Mouse (Mus musculus): ENCODE measurements around the gene Olfr20.
"Not testable (repeated sequence)": the region's sequence is repeated elsewhere in the genome, so short reads cannot be mapped to it uniquely, and the experiment has no call there.

Gene Olfr20

GRCm38 (mm10) chr11:73350483-73350882 is at the start of gene Olfr20:
TSS of gene Olfr20 (plus strand) at chr11:73350783.
- no peak for DNase-seq (ENCODE audit: low spot score)

GRCm38 (mm10) chr11:73303123-73303522 is 47.5 kb upstream of the Olfr20 start:
- DNase-seq (ENCODE audit: low spot score) = no peak

DNA sequence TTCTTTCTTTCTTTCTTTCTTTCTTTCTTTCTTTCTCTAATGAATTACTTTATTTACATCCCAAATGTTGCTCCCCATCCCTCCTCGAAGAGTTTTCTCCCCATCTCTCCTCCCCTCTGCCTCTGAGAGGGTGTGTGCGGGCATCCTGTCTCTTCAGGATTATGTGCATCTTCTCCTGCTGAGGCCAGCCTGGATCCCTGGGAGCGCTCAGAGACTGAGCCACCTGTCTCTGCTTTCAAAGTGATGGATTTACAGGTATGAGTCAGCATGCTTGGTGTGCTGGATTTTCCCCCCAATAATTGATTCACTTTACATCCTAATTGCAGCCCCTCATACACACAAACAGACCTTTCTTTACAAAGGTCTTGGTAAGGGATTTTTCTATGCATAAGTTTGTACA is 34.6 kb upstream of the Olfr20 start:
- DNase-seq (ENCODE audit: low spot score) = no peak

DNA sequence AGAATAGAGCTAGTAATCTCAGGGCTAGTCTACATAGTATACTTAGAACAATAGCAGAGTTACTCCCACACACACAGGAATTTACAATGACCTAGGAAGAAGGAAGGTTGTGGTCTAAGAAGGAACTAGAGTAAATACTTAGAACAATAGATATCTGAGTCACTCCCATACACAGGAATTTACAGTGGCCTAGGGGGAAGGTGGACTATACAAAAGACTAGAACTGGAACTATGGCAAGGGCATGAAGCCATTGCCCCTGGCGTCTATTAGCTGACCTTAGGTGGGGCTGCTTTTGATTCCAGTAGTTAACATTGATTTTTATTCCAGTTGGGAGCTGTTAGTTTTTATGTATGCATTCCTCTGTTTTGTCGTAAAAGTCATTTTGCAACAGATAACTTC is 32.0 kb upstream of the Olfr20 start:
- DNase-seq (ENCODE audit: low spot score) = not testable (repeated sequence)

DNA sequence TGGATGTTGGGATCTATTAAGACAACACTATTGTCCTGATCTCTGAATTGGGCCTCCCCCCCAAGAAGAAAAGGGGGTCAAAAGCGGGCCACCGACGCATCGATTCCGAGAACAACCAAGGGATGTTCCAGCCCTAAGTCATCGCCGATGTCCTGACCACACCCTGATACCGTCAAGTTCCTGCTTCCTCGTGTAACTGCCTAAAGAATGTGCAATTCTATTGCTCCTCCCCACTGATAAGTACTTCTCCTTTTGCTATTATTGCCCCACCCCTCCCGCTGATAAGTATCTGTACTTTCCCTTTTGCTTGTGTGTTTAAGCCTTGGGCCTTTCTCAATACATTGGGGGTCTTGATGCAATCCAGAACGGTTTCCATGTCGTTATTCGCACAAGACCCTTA is 29.5 kb upstream of the Olfr20 start:
- DNase-seq (ENCODE audit: low spot score) = not testable (repeated sequence)

GRCm38 (mm10) chr11:73323906-73324830 is 26.4 kb upstream of the Olfr20 start:
- DNase-seq (ENCODE audit: low spot score) = no peak

DNA sequence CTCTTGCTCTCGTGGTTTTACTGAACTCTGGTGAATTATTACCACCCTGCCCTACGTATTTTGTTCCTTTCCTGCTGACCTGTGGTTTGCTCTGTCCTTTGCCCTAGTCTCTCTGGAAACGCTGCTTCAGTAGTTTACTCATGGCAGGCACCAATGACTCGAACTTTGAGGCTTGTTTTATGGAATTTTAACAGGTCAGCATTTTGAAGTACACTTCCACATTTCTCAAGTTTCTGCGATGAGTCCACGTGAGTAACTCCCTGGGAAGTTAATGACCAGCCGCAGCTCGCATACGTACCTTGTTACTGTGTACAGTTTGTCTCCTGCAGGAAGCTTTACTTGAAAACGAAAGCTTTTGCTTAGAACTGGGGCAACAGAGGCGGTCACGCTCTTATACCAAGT is 24.1 kb upstream of the Olfr20 start:
- peak; percentile 20 for DNase-seq (ENCODE audit: low spot score)

DNA sequence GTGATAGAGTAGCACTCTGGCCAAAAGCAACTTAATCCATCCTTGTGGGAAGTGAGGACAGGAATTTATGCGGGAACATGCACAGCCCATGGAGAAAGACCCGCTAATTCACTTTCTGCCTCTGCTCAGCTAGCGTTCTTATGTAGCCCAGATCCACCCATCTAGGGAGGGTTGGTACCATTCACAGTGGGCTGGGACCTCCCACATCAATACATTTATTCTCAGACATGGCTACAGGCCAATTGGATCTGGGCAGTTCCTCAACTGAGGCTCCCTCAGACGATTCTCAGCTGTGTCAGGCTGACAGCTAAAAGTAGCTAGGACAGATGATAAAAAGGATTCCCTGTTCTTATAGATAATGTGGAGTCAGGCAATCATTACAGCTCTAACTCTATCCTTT is 23.2 kb upstream of the Olfr20 start:
- DNase-seq (ENCODE audit: low spot score) = no peak

GRCm38 (mm10) chr11:73329442-73329841 is 21.1 kb upstream of the Olfr20 start, which contains the start of the genes Aspa, Gm49340 and Spata22:
TSS of gene Aspa (minus strand) at chr11:73329596.
TSS of gene Gm49340 (plus strand) at chr11:73329741.
TSS of gene Spata22 (plus strand) at chr11:73329741.
- no peak for DNase-seq (ENCODE audit: low spot score)

- DNase-seq (ENCODE audit: low spot score) = no peak
Observed at GRCm38 (mm10) chr11:73333357-73333756, 17.2 kb upstream of the Olfr20 start.

DNA sequence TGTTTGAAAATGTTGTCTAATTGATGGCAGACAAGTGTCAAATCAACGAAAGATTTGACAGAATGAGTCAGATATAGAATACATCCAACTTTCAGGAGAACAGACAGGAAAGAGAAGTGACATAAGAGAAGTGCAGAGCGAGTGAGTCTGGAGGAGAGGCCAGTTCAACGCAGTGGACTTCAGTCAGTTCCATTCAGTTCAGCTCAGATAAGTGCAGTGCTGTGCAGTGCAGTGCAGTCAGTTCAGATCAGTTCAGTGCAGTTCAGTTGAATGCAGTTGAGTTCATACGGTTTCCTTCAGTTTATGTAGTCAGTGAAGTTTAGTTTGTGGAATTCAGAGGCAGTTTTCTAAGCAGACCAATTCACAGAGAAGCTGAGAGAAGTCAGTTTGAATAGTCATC is 13.7 kb upstream of the Olfr20 start:
- no peak for DNase-seq (ENCODE audit: low spot score)

DNA sequence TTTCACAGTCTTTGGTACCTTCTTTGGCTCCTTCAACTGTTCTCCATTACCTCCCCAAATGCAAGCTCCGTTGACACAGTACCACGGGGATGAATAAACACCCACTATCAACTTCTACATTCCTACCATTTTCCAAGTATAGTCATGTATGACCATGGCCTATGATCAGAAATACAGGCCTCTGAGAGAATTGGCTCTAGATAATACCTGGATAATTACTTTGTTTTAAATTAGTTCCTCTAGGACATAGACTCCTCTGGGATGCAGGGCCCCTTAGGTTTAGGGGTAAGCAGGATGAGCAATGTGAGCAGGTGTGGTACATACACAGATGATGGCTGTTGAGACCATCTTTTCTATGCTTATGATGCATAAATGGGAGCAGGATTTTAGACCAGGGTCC is 20.4 kb downstream of the Olfr20 start, which contains the start of gene Olfr376:
TSS of gene Olfr376 (plus strand) at position 301 of the 400 bp plus-strand sequence.
- DNase-seq (ENCODE audit: low spot score) = no peak

- DNase-seq (ENCODE audit: low spot score) = no peak
Observed at GRCm38 (mm10) chr11:73395374-73395773, 44.8 kb downstream of the Olfr20 start.

- no peak for DNase-seq (ENCODE audit: low spot score)
Observed at GRCm38 (mm10) chr11:73399514-73399913, 48.9 kb downstream of the Olfr20 start, which contains the start of gene Olfr1. TSS of gene Olfr1 (minus strand) at chr11:73399614.
